Mouse (Mus musculus): ENCODE data around the gene Tmem174. TPM values are rescaled to one million over a fixed set of nuclear protein-coding genes. Genes with fewer than 3 reads are reported as not detected.

The Tmem174 gene
- not detected in 2 replicates for polyA plus RNA-seq (2015; fragmentation: Nextera tagmentation; extraction: Ambion mirVana)

GRCm38 (mm10) chr13:98637145-98637544 is at the start of gene Tmem174:
Gene Tmem174 (minus strand): TSS chr13:98637410.
- Histone ChIP-seq H3K4me1 (replicated peaks) (no peaks in the 10 kb centered on the region), H3K4me3 (no peak within 1 kb of the TSS), H3K36me3 (no peaks in the 10 kb centered on the region), H3K27me3 (0 out of 2 replicates have a peak, but pooled peaks cover 4% of the 10 kb centered on the region), H3K27ac (no peak within 1 kb of the TSS), H3K4me2 (no peak within 1 kb of the TSS), H3K9me3 (no peaks in the 10 kb centered on the region), H3K9ac (no peak within 1 kb of the TSS)
- no peak for ATAC-seq (ENCODE audit: low FRiP score)
- WGBS, result 94% methylated on average over 12 of the region's 12 CpGs

GRCm38 (mm10) chr13:98684144-98684900 is 47.1 kb upstream of the Tmem174 start:
- Histone ChIP-seq H3K27ac (no peak overlapping the region), H3K9ac (no peak overlapping the region), H3K27me3 (no peaks in the 10 kb centered on the region), H3K4me3 (no peak overlapping the region), H3K36me3 (no peaks in the 10 kb centered on the region), H3K4me2 (no peak overlapping the region), H3K4me1 (replicated peaks) (peaks cover 12% of the 10 kb centered on the region), H3K9me3 (no peaks in the 10 kb centered on the region)
- no peak for ATAC-seq (ENCODE audit: low FRiP score)
- 83% methylated on average over 9 of the region's 9 CpGs for WGBS

- ATAC-seq (ENCODE audit: low FRiP score), result no peak
- Histone ChIP-seq H3K4me3 (no peak overlapping the region), H3K4me2 (no peak overlapping the region), H3K27ac (no peak overlapping the region), H3K27me3 (no peaks in the 10 kb centered on the region), H3K9me3 (no peaks in the 10 kb centered on the region), H3K4me1 (replicated peaks) (peaks cover 11% of the 10 kb centered on the region), H3K36me3 (no peaks in the 10 kb centered on the region), H3K9ac (no peak overlapping the region)
- 84% methylated on average over 2 of the region's 2 CpGs for WGBS
These were observed 46.2 kb upstream of the Tmem174 start for GRCm38 (mm10) chr13:98683412-98683811.

- WGBS, result 98% methylated on average over 5 of the region's 5 CpGs
- no peaks in the 10 kb centered on the region for H3K9me3 ChIP-seq
- no peak overlapping the region for H3K9ac ChIP-seq
- H3K4me1 ChIP-seq (replicated peaks), result no peaks in the 10 kb centered on the region
- no peak overlapping the region for H3K4me3 ChIP-seq
- no peak overlapping the region for H3K4me2 ChIP-seq
- H3K27ac ChIP-seq, result no peak overlapping the region
- H3K27me3 ChIP-seq, result no peaks in the 10 kb centered on the region
- ATAC-seq (ENCODE audit: low FRiP score), result no peak
- no peaks in the 10 kb centered on the region for H3K36me3 ChIP-seq
These were observed 43.4 kb upstream of the Tmem174 start for GRCm38 (mm10) chr13:98680470-98681060.

GRCm38 (mm10) chr13:98679631-98680041 is 42.4 kb upstream of the Tmem174 start:
- Histone ChIP-seq H3K4me1 (replicated peaks) (no peaks in the 10 kb centered on the region), H3K27ac (no peak overlapping the region), H3K4me3 (no peak overlapping the region), H3K27me3 (no peaks in the 10 kb centered on the region), H3K9ac (no peak overlapping the region), H3K4me2 (no peak overlapping the region), H3K36me3 (no peaks in the 10 kb centered on the region), H3K9me3 (no peaks in the 10 kb centered on the region)
- ATAC-seq (ENCODE audit: low FRiP score), result no peak
- whole genome bisulfite sequencing, result 63% methylated on average over 4 of the region's 4 CpGs

- WGBS, result 100% methylated on average over 1 of the region's 1 CpGs
- Histone ChIP-seq H3K36me3 (no peaks in the 10 kb centered on the region), H3K9me3 (no peaks in the 10 kb centered on the region), H3K4me3 (no peak overlapping the region), H3K9ac (no peak overlapping the region), H3K27me3 (no peaks in the 10 kb centered on the region), H3K4me2 (no peak overlapping the region), H3K27ac (no peak overlapping the region), H3K4me1 (replicated peaks) (no peaks in the 10 kb centered on the region)
- no peak for ATAC-seq (ENCODE audit: low FRiP score)
These were observed 42.0 kb upstream of the Tmem174 start for GRCm38 (mm10) chr13:98679230-98679629.

GRCm38 (mm10) chr13:98673922-98674321 is 36.7 kb upstream of the Tmem174 start:
- Histone ChIP-seq H3K36me3 (no peaks in the 10 kb centered on the region), H3K4me3 (no peak overlapping the region), H3K4me1 (replicated peaks) (no peaks in the 10 kb centered on the region), H3K27me3 (no peaks in the 10 kb centered on the region), H3K9ac (no peak overlapping the region), H3K4me2 (no peak overlapping the region), H3K27ac (no peak overlapping the region), H3K9me3 (no peaks in the 10 kb centered on the region)
- ATAC-seq (ENCODE audit: low FRiP score), result no peak
- WGBS, result 87% methylated on average over 4 of the region's 4 CpGs

GRCm38 (mm10) chr13:98669296-98669695 is 32.1 kb upstream of the Tmem174 start:
- no peak overlapping the region for H3K9ac ChIP-seq
- no peak for ATAC-seq (ENCODE audit: low FRiP score)
- H3K9me3 ChIP-seq, result no peaks in the 10 kb centered on the region
- WGBS, result 78% methylated on average over 3 of the region's 3 CpGs
- H3K4me3 ChIP-seq, result no peak overlapping the region
- H3K27me3 ChIP-seq, result no peaks in the 10 kb centered on the region
- no peaks in the 10 kb centered on the region for H3K36me3 ChIP-seq
- no peak overlapping the region for H3K4me2 ChIP-seq
- no peaks in the 10 kb centered on the region for H3K4me1 ChIP-seq (replicated peaks)
- H3K27ac ChIP-seq, result no peak overlapping the region

GRCm38 (mm10) chr13:98667316-98667715 is 30.1 kb upstream of the Tmem174 start:
- Histone ChIP-seq H3K4me3 (no peak overlapping the region), H3K4me2 (no peak overlapping the region), H3K4me1 (replicated peaks) (no peaks in the 10 kb centered on the region), H3K9ac (no peak overlapping the region), H3K36me3 (no peaks in the 10 kb centered on the region), H3K27ac (no peak overlapping the region), H3K9me3 (no peaks in the 10 kb centered on the region), H3K27me3 (no peaks in the 10 kb centered on the region)
- WGBS, result 82% methylated on average over 3 of the region's 3 CpGs
- no peak for ATAC-seq (ENCODE audit: low FRiP score)

GRCm38 (mm10) chr13:98665240-98665639 is 28.0 kb upstream of the Tmem174 start:
- 91% methylated on average over 10 of the region's 10 CpGs for WGBS

GRCm38 (mm10) chr13:98662173-98662675 is 25.0 kb upstream of the Tmem174 start:
- WGBS, result 85% methylated on average over 4 of the region's 4 CpGs
- no peak for ATAC-seq (ENCODE audit: low FRiP score)
- Histone ChIP-seq H3K27ac (no peak overlapping the region), H3K27me3 (no peaks in the 10 kb centered on the region), H3K4me1 (replicated peaks) (no peaks in the 10 kb centered on the region), H3K4me2 (no peak overlapping the region), H3K9ac (no peak overlapping the region), H3K9me3 (0 out of 2 replicates have a peak, but pooled peaks cover 3% of the 10 kb centered on the region), H3K36me3 (no peaks in the 10 kb centered on the region), H3K4me3 (no peak overlapping the region)

More at GRCm38 (mm10) chr13:98665240-98665639, 28.0 kb upstream of the Tmem174 start:
- ATAC-seq (ENCODE audit: low FRiP score), result no peak
- Histone ChIP-seq H3K36me3 (no peaks in the 10 kb centered on the region), H3K27ac (no peak overlapping the region), H3K4me1 (replicated peaks) (no peaks in the 10 kb centered on the region), H3K27me3 (no peaks in the 10 kb centered on the region), H3K9ac (no peak overlapping the region), H3K9me3 (0 out of 2 replicates have a peak, but pooled peaks cover 3% of the 10 kb centered on the region), H3K4me2 (no peak overlapping the region), H3K4me3 (no peak overlapping the region)

- Histone ChIP-seq H3K4me3 (no peak overlapping the region), H3K36me3 (no peaks in the 10 kb centered on the region), H3K4me1 (replicated peaks) (0 out of 2 replicates have a peak, but pooled peaks cover 6% of the 10 kb centered on the region), H3K4me2 (no peak overlapping the region), H3K9ac (no peak overlapping the region), H3K27ac (no peak overlapping the region), H3K27me3 (no peaks in the 10 kb centered on the region), H3K9me3 (no peaks in the 10 kb centered on the region)
- ATAC-seq (ENCODE audit: low FRiP score), result no peak
- 70% methylated on average over 16 of the region's 16 CpGs for WGBS
These were observed 18.8 kb upstream of the Tmem174 start for GRCm38 (mm10) chr13:98656034-98656471.
